Mouse (Mus musculus) erythroblast, embryonic 14.5 days (primary cell): ENCODE data around the gene Fer1l5.

Source experiments
- GATA1 ChIP-seq: IDR thresholded peaks from 2 replicates; pipeline ENCODE4 v1.6.1; 2012; ENCODE audit warnings: low read length, inconsistent platforms, mixed read lengths
- TAL1 ChIP-seq: IDR thresholded peaks from 3 replicates; pipeline ENCODE4 v1.6.1; 2012; ENCODE audit warnings: low read length, inconsistent platforms, mixed read lengths

DNA sequence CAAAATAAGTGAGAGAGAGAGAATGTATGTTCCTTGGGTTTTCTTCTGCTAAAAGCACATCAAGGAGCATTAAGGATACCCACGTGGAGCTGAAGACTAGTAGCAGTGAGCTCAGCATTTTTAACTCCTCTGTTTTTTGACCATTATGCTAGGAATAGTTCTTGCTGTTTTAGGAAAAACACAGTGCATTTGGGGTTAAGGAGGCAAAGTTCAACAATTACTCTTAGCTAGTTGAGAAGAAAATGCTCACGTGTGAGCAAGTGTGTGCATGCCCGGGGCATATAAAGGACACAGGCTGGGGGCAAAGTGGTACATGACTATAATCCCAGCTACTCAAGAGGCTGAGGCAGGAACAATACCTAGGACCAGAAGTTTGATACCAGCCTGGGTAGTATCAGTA is 61.5 kb downstream of the Fer1l5 start:
- TF ChIP-seq TAL1 (no peak), GATA1 (no peak)
